Mouse (Mus musculus): Measurements from ENCODE around the gene Cdh26. TPM values are rescaled to one million over a fixed set of nuclear protein-coding genes. Genes with fewer than 3 reads are reported as not detected.
A peak's percentile ranks its signal among the peaks of the same experiment; 100 is the strongest.

Cdh26 gene
- polyA plus RNA-seq, 1 experiment from 2014 or later = 0.71 TPM

GRCm38 (mm10) chr2:178490245-178490920 lies 60.1 kb downstream of the Cdh26 start:
- H3K4me1 ChIP-seq (ENCODE audit: control insufficient read depth, insufficient read depth, low read length) = peaks cover 4% of the 10 kb centered on the region; the same call in 1 of the 2 replicates
- no peaks in the 10 kb centered on the region for H3K36me3 ChIP-seq (ENCODE audit: control insufficient read depth, insufficient read depth, low read length)
- no peak overlapping the region for H3K9ac ChIP-seq (ENCODE audit: low read depth, low read length)
- no peak overlapping the region for H3K4me2 ChIP-seq (ENCODE audit: low read depth, low read length)
- no peak overlapping the region for H3K4me3 ChIP-seq (ENCODE audit: low read length)
- 74% methylated on average over 9 of the region's 9 CpGs for WGBS
- no peak for ATAC-seq
- no peaks in the 10 kb centered on the region for H3K27me3 ChIP-seq (replicated peaks; ENCODE audit: control insufficient read depth, insufficient read depth, low read length)
- H3K27ac ChIP-seq (ENCODE audit: low read length) = no peak overlapping the region
- H3K9me3 ChIP-seq (ENCODE audit: control insufficient read depth, low read length) = no peaks in the 10 kb centered on the region

- H3K27ac ChIP-seq (ENCODE audit: low read length) = no peak overlapping the region
- H3K9ac ChIP-seq (ENCODE audit: low read depth, low read length) = peak overlapping the region; percentile 19; the same call in 1 of the 2 replicates
- peaks cover 15% of the 10 kb centered on the region for H3K4me1 ChIP-seq (ENCODE audit: control insufficient read depth, insufficient read depth, low read length)
- H3K27me3 ChIP-seq (replicated peaks; ENCODE audit: control insufficient read depth, insufficient read depth, low read length) = no peaks in the 10 kb centered on the region
- H3K4me2 ChIP-seq (ENCODE audit: low read depth, low read length) = no peak overlapping the region
- H3K4me3 ChIP-seq (ENCODE audit: low read length) = no peak overlapping the region
- WGBS = 67% methylated on average over 11 of the region's 11 CpGs
- peak; percentile 34; the same call in 1 of the 2 replicates for ATAC-seq
- no peaks in the 10 kb centered on the region for H3K36me3 ChIP-seq (ENCODE audit: control insufficient read depth, insufficient read depth, low read length)
- no peaks in the 10 kb centered on the region for H3K9me3 ChIP-seq (ENCODE audit: control insufficient read depth, low read length)
Measured at GRCm38 (mm10) chr2:178494066-178494465, 63.7 kb downstream of the Cdh26 start.

GRCm38 (mm10) chr2:178495816-178496215 lies 65.5 kb downstream of the Cdh26 start:
- 0 out of 2 replicates have a peak, but pooled peaks cover 5% of the 10 kb centered on the region for H3K9me3 ChIP-seq (ENCODE audit: control insufficient read depth, low read length)
- peaks cover 15% of the 10 kb centered on the region for H3K4me1 ChIP-seq (ENCODE audit: control insufficient read depth, insufficient read depth, low read length)
- no peak overlapping the region for H3K27ac ChIP-seq (ENCODE audit: low read length)
- WGBS = 78% methylated on average over 2 of the region's 2 CpGs
- H3K9ac ChIP-seq (ENCODE audit: low read depth, low read length) = no peak overlapping the region
- no peak overlapping the region for H3K4me3 ChIP-seq (ENCODE audit: low read length)
- H3K4me2 ChIP-seq (ENCODE audit: low read depth, low read length) = no peak overlapping the region
- H3K36me3 ChIP-seq (ENCODE audit: control insufficient read depth, insufficient read depth, low read length) = no peaks in the 10 kb centered on the region
- ATAC-seq = no peak
- H3K27me3 ChIP-seq (replicated peaks; ENCODE audit: control insufficient read depth, insufficient read depth, low read length) = no peaks in the 10 kb centered on the region

DNA sequence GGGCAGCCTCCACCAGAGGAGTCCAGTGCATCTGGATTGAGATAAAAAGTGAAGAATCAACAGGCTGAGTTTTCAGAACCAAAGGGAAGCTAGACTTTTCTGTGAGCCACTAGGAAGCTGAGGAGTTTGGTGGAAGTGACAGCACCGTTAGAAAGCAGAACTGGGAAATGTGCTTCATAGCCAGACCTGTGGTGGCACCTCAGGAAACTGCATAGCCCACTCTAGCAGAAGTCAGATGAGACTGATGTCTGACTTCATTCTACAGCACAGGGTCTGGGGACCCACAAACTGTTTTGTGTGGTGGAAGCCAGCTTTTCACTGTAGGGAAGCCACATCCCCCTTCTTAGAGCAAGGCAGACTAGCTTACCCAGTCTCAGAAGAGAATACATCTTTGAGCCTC lies 67.6 kb downstream of the Cdh26 start:
- Histone ChIP-seq H3K4me1 (ENCODE audit: control insufficient read depth, insufficient read depth, low read length) (peaks cover 15% of the 10 kb centered on the region), H3K36me3 (ENCODE audit: control insufficient read depth, insufficient read depth, low read length) (no peaks in the 10 kb centered on the region), H3K27ac (ENCODE audit: low read length) (no peak overlapping the region), H3K4me3 (ENCODE audit: low read length) (no peak overlapping the region), H3K27me3 (replicated peaks; ENCODE audit: control insufficient read depth, insufficient read depth, low read length) (no peaks in the 10 kb centered on the region), H3K9me3 (ENCODE audit: control insufficient read depth, low read length) (0 out of 2 replicates have a peak, but pooled peaks cover 5% of the 10 kb centered on the region), H3K4me2 (ENCODE audit: low read depth, low read length) (no peak overlapping the region), H3K9ac (ENCODE audit: low read depth, low read length) (no peak overlapping the region)
- ATAC-seq = no peak
- 63% methylated on average over 1 of the region's 1 CpGs for WGBS

DNA sequence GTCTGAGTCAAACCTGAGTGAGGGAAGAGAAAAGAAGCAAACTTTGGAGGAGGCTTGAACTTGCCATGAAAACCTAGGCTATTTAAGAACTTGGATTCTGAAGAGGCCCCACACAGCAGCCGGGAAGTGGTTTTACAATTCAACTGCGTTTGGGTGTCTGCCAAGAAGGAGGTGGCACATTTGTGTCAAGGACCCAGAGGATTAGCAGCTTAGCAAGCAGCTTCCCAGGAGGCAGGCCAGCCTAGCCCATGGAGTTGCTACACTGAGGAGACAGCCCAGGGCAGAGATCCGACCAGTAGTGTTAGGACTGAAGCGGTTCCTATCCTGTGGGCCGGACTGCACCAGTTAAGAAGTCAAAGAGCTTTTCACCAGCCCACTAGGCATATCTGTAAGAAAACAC lies 68.1 kb downstream of the Cdh26 start:
- Histone ChIP-seq H3K4me1 (ENCODE audit: control insufficient read depth, insufficient read depth, low read length) (peaks cover 15% of the 10 kb centered on the region), H3K27ac (ENCODE audit: low read length) (no peak overlapping the region), H3K9me3 (ENCODE audit: control insufficient read depth, low read length) (0 out of 2 replicates have a peak, but pooled peaks cover 5% of the 10 kb centered on the region), H3K4me2 (ENCODE audit: low read depth, low read length) (no peak overlapping the region), H3K27me3 (replicated peaks; ENCODE audit: control insufficient read depth, insufficient read depth, low read length) (no peaks in the 10 kb centered on the region), H3K4me3 (ENCODE audit: low read length) (no peak overlapping the region), H3K9ac (ENCODE audit: low read depth, low read length) (no peak overlapping the region), H3K36me3 (ENCODE audit: control insufficient read depth, insufficient read depth, low read length) (no peaks in the 10 kb centered on the region)
- peak; percentile 84 for ATAC-seq
- 47% methylated on average over 5 of the region's 5 CpGs for WGBS

DNA sequence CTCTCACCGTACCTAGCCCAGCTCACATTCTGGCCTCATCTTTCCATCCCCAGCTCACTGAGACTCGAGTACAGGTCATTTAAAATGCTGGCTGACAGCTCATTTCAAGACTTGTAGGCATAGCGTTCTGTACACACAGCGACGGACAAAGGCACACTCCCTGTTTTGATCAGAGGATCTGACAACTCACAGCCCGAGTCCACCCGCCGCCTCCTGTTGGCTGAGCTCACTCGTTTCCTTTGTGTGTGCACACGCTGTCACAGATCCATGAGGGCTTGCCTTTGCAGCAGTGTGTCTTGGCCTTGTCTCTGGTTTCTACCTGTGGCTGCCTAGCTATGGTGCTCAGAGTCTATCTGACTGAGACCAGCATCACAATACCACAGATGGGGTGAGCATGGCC lies 72.1 kb downstream of the Cdh26 start:
- Histone ChIP-seq H3K27ac (ENCODE audit: low read length) (no peak overlapping the region), H3K9me3 (ENCODE audit: control insufficient read depth, low read length) (0 out of 2 replicates have a peak, but pooled peaks cover 5% of the 10 kb centered on the region), H3K27me3 (replicated peaks; ENCODE audit: control insufficient read depth, insufficient read depth, low read length) (no peaks in the 10 kb centered on the region), H3K9ac (ENCODE audit: low read depth, low read length) (no peak overlapping the region), H3K36me3 (ENCODE audit: control insufficient read depth, insufficient read depth, low read length) (no peaks in the 10 kb centered on the region), H3K4me2 (ENCODE audit: low read depth, low read length) (no peak overlapping the region), H3K4me3 (ENCODE audit: low read length) (no peak overlapping the region), H3K4me1 (ENCODE audit: control insufficient read depth, insufficient read depth, low read length) (peaks cover 11% of the 10 kb centered on the region)
- no peak for ATAC-seq
- 70% methylated on average over 10 of the region's 10 CpGs for WGBS

- 64% methylated on average over 12 of the region's 12 CpGs for WGBS
- no peaks in the 10 kb centered on the region for H3K36me3 ChIP-seq (ENCODE audit: control insufficient read depth, insufficient read depth, low read length)
- no peak for ATAC-seq
Measured at GRCm38 (mm10) chr2:178506056-178506455, 75.7 kb downstream of the Cdh26 start.

GRCm38 (mm10) chr2:178507379-178508014 lies 77.2 kb downstream of the Cdh26 start:
- peaks cover 10% of the 10 kb centered on the region; the same call in 1 of the 2 replicates for H3K4me1 ChIP-seq (ENCODE audit: control insufficient read depth, insufficient read depth, low read length)
- peak; percentile 53; the same call in 1 of the 2 replicates for ATAC-seq
- no peaks in the 10 kb centered on the region for H3K36me3 ChIP-seq (ENCODE audit: control insufficient read depth, insufficient read depth, low read length)
- no peaks in the 10 kb centered on the region for H3K9me3 ChIP-seq (ENCODE audit: control insufficient read depth, low read length)
- 31% methylated on average over 6 of the region's 6 CpGs for WGBS
- H3K4me2 ChIP-seq (ENCODE audit: low read depth, low read length) = no peak overlapping the region
- no peak overlapping the region for H3K9ac ChIP-seq (ENCODE audit: low read depth, low read length)
- H3K27ac ChIP-seq (ENCODE audit: low read length) = no peak overlapping the region
- H3K27me3 ChIP-seq (replicated peaks; ENCODE audit: control insufficient read depth, insufficient read depth, low read length) = no peaks in the 10 kb centered on the region
- H3K4me3 ChIP-seq (ENCODE audit: low read length) = no peak overlapping the region

More at GRCm38 (mm10) chr2:178506056-178506455, 75.7 kb downstream of the Cdh26 start:
- Histone ChIP-seq H3K4me1 (ENCODE audit: control insufficient read depth, insufficient read depth, low read length) (peaks cover 10% of the 10 kb centered on the region; the same call in 1 of the 2 replicates), H3K27ac (ENCODE audit: low read length) (no peak overlapping the region), H3K4me3 (ENCODE audit: low read length) (no peak overlapping the region), H3K9ac (ENCODE audit: low read depth, low read length) (no peak overlapping the region), H3K27me3 (replicated peaks; ENCODE audit: control insufficient read depth, insufficient read depth, low read length) (no peaks in the 10 kb centered on the region), H3K4me2 (ENCODE audit: low read depth, low read length) (no peak overlapping the region), H3K9me3 (ENCODE audit: control insufficient read depth, low read length) (no peaks in the 10 kb centered on the region)

GRCm38 (mm10) chr2:178508279-178508678 lies 77.9 kb downstream of the Cdh26 start:
- Histone ChIP-seq H3K9ac (ENCODE audit: low read depth, low read length) (peak overlapping the region; percentile 19; the same call in 1 of the 2 replicates), H3K4me2 (ENCODE audit: low read depth, low read length) (no peak overlapping the region), H3K9me3 (ENCODE audit: control insufficient read depth, low read length) (no peaks in the 10 kb centered on the region), H3K36me3 (ENCODE audit: control insufficient read depth, insufficient read depth, low read length) (no peaks in the 10 kb centered on the region), H3K27me3 (replicated peaks; ENCODE audit: control insufficient read depth, insufficient read depth, low read length) (no peaks in the 10 kb centered on the region), H3K4me1 (ENCODE audit: control insufficient read depth, insufficient read depth, low read length) (peaks cover 10% of the 10 kb centered on the region; the same call in 1 of the 2 replicates), H3K4me3 (ENCODE audit: low read length) (no peak overlapping the region), H3K27ac (ENCODE audit: low read length) (no peak overlapping the region)
- WGBS = 47% methylated on average over 6 of the region's 6 CpGs
- ATAC-seq = no peak
